Comparison of ENCODE assay signal across 21 mouse cellular contexts in genomic region chr17:81740576-81740975, GRCm38 (mm10). TPM values are rescaled to one million over a fixed set of nuclear protein-coding genes. Genes with fewer than 3 reads are reported as not detected.
DNase-seq lines count a peak whose midpoint lies in the region; ATAC-seq lines count a peak whose summit lies in the region.
"Had no signal": no experiment of that assay in that cellular context is flagged by ENCODE, and none has a peak within 500 bp of the region (broad histone marks: within the 10 kb centered on the region; RNA-seq: fewer than 3 reads in every experiment).

No protein-coding gene starts in this region.

- H3K9me3 ChIP-seq in heart, embryonic 12.5 days (replicated peaks), result no peaks in the 10 kb centered on the region
- H3K9me3 ChIP-seq in intestine, embryonic 15.5 days, result no peaks in the 10 kb centered on the region
- H3K9me3 ChIP-seq: embryonic facial prominence, embryonic 15.5 days; hindbrain, embryonic 15.5 days; limb, embryonic 15.5 days; midbrain, embryonic 10.5 days had no signal

- no peak overlapping the region; the same call in 1 of the 2 replicates for H3K9ac ChIP-seq in heart, embryonic 12.5 days
- H3K9ac ChIP-seq in intestine, embryonic 15.5 days, result no peak overlapping the region
- H3K9ac ChIP-seq: embryonic facial prominence, embryonic 15.5 days; hindbrain, embryonic 15.5 days; limb, embryonic 15.5 days had no signal

- H3K27me3 ChIP-seq in heart, embryonic 12.5 days (replicated peaks), result no peaks in the 10 kb centered on the region
- H3K27me3 ChIP-seq in intestine, embryonic 15.5 days (replicated peaks), result no peaks in the 10 kb centered on the region
- H3K27me3 ChIP-seq: embryonic facial prominence, embryonic 15.5 days; hindbrain, embryonic 15.5 days; limb, embryonic 15.5 days had no signal

- H3K4me3 ChIP-seq in heart, embryonic 12.5 days, result peak overlapping the region; percentile 7; the same call in 1 of the 2 replicates
- no peak overlapping the region for H3K4me3 ChIP-seq in intestine, embryonic 15.5 days (replicated peaks)
- H3K4me3 ChIP-seq: embryonic facial prominence, embryonic 15.5 days; hindbrain, embryonic 15.5 days; limb, embryonic 15.5 days; midbrain, embryonic 10.5 days had no signal

- H3K4me2 ChIP-seq in heart, embryonic 12.5 days, result peak overlapping the region; percentile 44
- no peak overlapping the region for H3K4me2 ChIP-seq in intestine, embryonic 15.5 days (replicated peaks)
- H3K4me2 ChIP-seq: embryonic facial prominence, embryonic 15.5 days; hindbrain, embryonic 15.5 days; limb, embryonic 15.5 days had no signal

- no peaks in the 10 kb centered on the region for H3K36me3 ChIP-seq in heart, embryonic 12.5 days
- H3K36me3 ChIP-seq in intestine, embryonic 15.5 days, result no peaks in the 10 kb centered on the region
- H3K36me3 ChIP-seq: embryonic facial prominence, embryonic 15.5 days; G1E; hindbrain, embryonic 15.5 days; limb, embryonic 15.5 days; midbrain, embryonic 10.5 days had no signal

- no peak for ATAC-seq in heart, embryonic 12.5 days (ENCODE audit: insufficient number of reproducible peaks, low FRiP score)
- peak; percentile 49 for ATAC-seq in intestine, embryonic 15.5 days
- ATAC-seq: CD4-positive, CD25-positive, alpha-beta regulatory T cell, adult 4 months had no signal

- H3K4me1 ChIP-seq in heart, embryonic 12.5 days (replicated peaks), result peaks cover 20% of the 10 kb centered on the region
- H3K4me1 ChIP-seq in intestine, embryonic 15.5 days (replicated peaks), result no peaks in the 10 kb centered on the region
- H3K4me1 ChIP-seq: embryonic facial prominence, embryonic 15.5 days; hindbrain, embryonic 15.5 days; limb, embryonic 15.5 days; midbrain, embryonic 10.5 days had no signal

- 25% methylated on average over 6 of the region's 6 CpGs for WGBS in heart, embryonic 12.5 days
- WGBS in intestine, embryonic 15.5 days, result 35% methylated on average over 6 of the region's 6 CpGs

- DNase-seq in embryo, embryonic 10.5 days (ENCODE audit: low spot score), result peak; percentile 3
- DNase-seq in embryo, embryonic 11 days, result no peak
- peak; percentile 93 for DNase-seq in MN1 (ENCODE audit: low spot score)
- no peak for DNase-seq in neural tube, embryonic 10.5 days (ENCODE audit: extremely low spot score, low spot score)
- no peak for DNase-seq in Muller cell, postnatal 12 days (ENCODE audit: inconsistent ontology term)
- no peak for DNase-seq in T-cell, adult 2 months (ENCODE audit: low spot score)
- DNase-seq: adrenal gland, postnatal 10 days; cerebellum, adult 18-20 months; kidney, adult 2 months; kidney, postnatal 36 days; lung, postnatal 14 days; right cerebral cortex, postnatal 25 days; thymus, postnatal 4 days had no signal

- H3K27ac ChIP-seq in heart, embryonic 12.5 days (ENCODE audit: poor library complexity, severe bottlenecking), result peak overlapping the region; percentile 93
- no peak overlapping the region for H3K27ac ChIP-seq in intestine, embryonic 15.5 days
- H3K27ac ChIP-seq: embryonic facial prominence, embryonic 15.5 days; hindbrain, embryonic 15.5 days; limb, embryonic 15.5 days; midbrain, embryonic 10.5 days had no signal

RNA-seq across cellular contexts. Expression of gene Slc8a1, which starts 2.4 kb away (rescaled TPM):
- 100 and 115 TPM in 2 replicates for polyA plus RNA-seq in heart, embryonic 12.5 days (2016; fragmentation: Nextera tagmentation; extraction: Ambion mirVana)
- polyA plus RNA-seq in intestine, embryonic 15.5 days (2015; fragmentation: Nextera tagmentation; extraction: Ambion mirVana), result 5.1 and 5.5 TPM in 2 replicates
- polyA plus RNA-seq: G1E had no signal

Comparison
In these comparisons a context has a peak if more than half of its experiments do, and no peak if none do; other contexts are left out.
1. DNase-seq: peak in embryo, embryonic 10.5 days (single experiment) and MN1 (single experiment); none in embryo, embryonic 11 days (single experiment), neural tube, embryonic 10.5 days (single experiment), Muller cell, postnatal 12 days (single experiment) and T-cell, adult 2 months (single experiment).
2. RNA of gene Slc8a1, which starts 2.4 kb away (polyA plus RNA-seq): 100 to 115 TPM in heart, embryonic 12.5 days; 5.1 to 5.5 TPM in intestine, embryonic 15.5 days; every median in the first group is over 10 times any median in the second.